9 mouse cellular contexts compared by ENCODE assay signal in the genomic region with DNA sequence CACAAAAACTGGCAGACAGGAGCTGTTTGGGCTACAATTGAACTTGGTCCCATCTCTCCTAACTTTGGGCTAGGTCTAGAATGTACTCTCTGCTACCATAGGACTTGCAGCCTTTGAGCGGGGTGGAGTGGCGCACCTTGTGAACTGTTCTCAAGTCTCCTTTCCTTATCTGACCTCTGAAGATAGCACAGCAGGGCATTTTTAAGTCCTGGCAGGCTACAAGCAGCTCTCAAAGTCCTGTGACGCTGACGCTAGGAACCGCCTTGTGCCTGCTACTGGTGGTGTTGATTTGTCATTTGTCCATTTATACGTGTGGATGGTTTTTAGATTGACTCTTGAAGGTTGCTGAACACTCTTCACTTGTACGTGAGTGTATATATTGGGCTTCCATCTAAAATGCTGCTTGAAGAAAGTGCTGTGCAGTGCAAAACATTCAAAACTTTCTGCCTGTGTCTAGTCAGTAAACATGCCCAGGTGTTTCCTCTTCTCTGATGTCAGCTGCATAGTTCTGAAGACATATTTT. TPM values are rescaled to one million over a fixed set of nuclear protein-coding genes. Genes with fewer than 3 reads are reported as not detected.
DNase-seq lines count a peak whose midpoint lies in the region; ATAC-seq and TF ChIP-seq lines count a peak whose summit lies in the region.
"Had no signal": no experiment of that assay in that cellular context is flagged by ENCODE, and none has a peak within 500 bp of the region (broad histone marks: within the 10 kb centered on the region; RNA-seq: fewer than 3 reads in every experiment).

No protein-coding gene starts in this region.

- H3K9me3 ChIP-seq in heart, postnatal 0 days (replicated peaks; ENCODE audit: control insufficient read depth, low read length): no peaks in the 10 kb centered on the region
- H3K9me3 ChIP-seq in liver, embryonic 13.5 days (replicated peaks): no peaks in the 10 kb centered on the region

- H3K4me3 ChIP-seq in liver, adult 2 months (ENCODE audit: insufficient read depth, low read depth, low read length): no peak overlapping the region
- H3K4me3 ChIP-seq in heart, postnatal 0 days (ENCODE audit: low read depth, low read length): no peak overlapping the region
- no peak overlapping the region for H3K4me3 ChIP-seq in liver, embryonic 13.5 days (replicated peaks)

- peak; percentile 67 for DNase-seq in liver, adult 2 months (ENCODE audit: extremely low read depth, low read depth, low spot score)
- no peak for DNase-seq in liver
- peak; percentile 60 for DNase-seq in heart, postnatal 0 days (ENCODE audit: low spot score)
- no peak for DNase-seq in liver, embryonic 13.5 days
- DNase-seq in thymus, postnatal 14 days: peak; percentile 64
- DNase-seq in urinary bladder, postnatal 36 days (ENCODE audit: low spot score in 2 of 2): no peak
- DNase-seq: gastrocnemius, postnatal 10 days; layer of hippocampus, adult 9-11 months had no signal

- no peaks in the 10 kb centered on the region for H3K27me3 ChIP-seq in liver, adult 2 months (ENCODE audit: control insufficient read depth, insufficient read depth, low read length)
- no peaks in the 10 kb centered on the region for H3K27me3 ChIP-seq in heart, postnatal 0 days (ENCODE audit: control insufficient read depth, insufficient read depth, low read length)
- H3K27me3 ChIP-seq in liver, embryonic 13.5 days: no peaks in the 10 kb centered on the region

- peaks cover 36% of the 10 kb centered on the region for H3K36me3 ChIP-seq in liver, adult 2 months (ENCODE audit: control insufficient read depth, insufficient read depth, low read length)
- H3K36me3 ChIP-seq in heart, postnatal 0 days (replicated peaks; ENCODE audit: control insufficient read depth, insufficient read depth, low read length): peaks cover 29% of the 10 kb centered on the region
- peaks cover 60% of the 10 kb centered on the region for H3K36me3 ChIP-seq in liver, embryonic 13.5 days

- no peak overlapping the region for H3K27ac ChIP-seq in liver, adult 2 months (replicated peaks; ENCODE audit: insufficient read depth, low read depth, low read length)
- peak overlapping the region; percentile 71 for H3K27ac ChIP-seq in heart, postnatal 0 days (ENCODE audit: low read depth)
- no peak overlapping the region for H3K27ac ChIP-seq in liver, embryonic 13.5 days

- H3K9ac ChIP-seq in liver, adult 2 months (ENCODE audit: low read depth, low read length): no peak overlapping the region
- H3K9ac ChIP-seq in heart, postnatal 0 days (replicated peaks; ENCODE audit: low read depth, low read length): no peak overlapping the region; the same call in 1 of the 2 replicates
- no peak overlapping the region for H3K9ac ChIP-seq in liver, embryonic 13.5 days

- no peak for TF ChIP-seq POLR2A in liver, adult 2 months (IDR thresholded peaks at IDR 0.05; ENCODE audit: extremely low read depth, insufficient read depth, low read length)

- no peak overlapping the region for H3K4me2 ChIP-seq in heart, postnatal 0 days (ENCODE audit: low read depth, low read length)
- no peak overlapping the region for H3K4me2 ChIP-seq in liver, embryonic 13.5 days

- H3K79me2 ChIP-seq in liver, adult 2 months (ENCODE audit: control insufficient read depth, insufficient read depth, low read length): peaks cover 24% of the 10 kb centered on the region; the same call in 1 of the 2 replicates

- H3K4me1 ChIP-seq in liver, adult 2 months (ENCODE audit: control insufficient read depth, insufficient read depth, low read length): peaks cover 4% of the 10 kb centered on the region
- H3K4me1 ChIP-seq in heart, postnatal 0 days (ENCODE audit: control insufficient read depth, insufficient read depth): peaks cover 14% of the 10 kb centered on the region
- H3K4me1 ChIP-seq in liver, embryonic 13.5 days (replicated peaks): peaks cover 10% of the 10 kb centered on the region

- 68% methylated on average over 7 of the region's 7 CpGs for WGBS in liver, adult 2 months
- 27% methylated on average over 7 of the region's 7 CpGs for WGBS in heart, postnatal 0 days
- 62% methylated on average over 7 of the region's 7 CpGs for WGBS in liver, embryonic 13.5 days (ENCODE audit: insufficient replicate concordance)

- 0 out of 2 replicates have a peak, but pooled peaks have one; percentile 25 for ATAC-seq in heart, postnatal 0 days (ENCODE audit: insufficient read depth, low read depth)
- peak; percentile 51; the same call in 1 of the 2 replicates for ATAC-seq in liver, embryonic 13.5 days (ENCODE audit: low read depth)
- no peak for ATAC-seq in monocyte, adult 5-6 weeks (replicated peaks; ENCODE audit: insufficient number of reproducible peaks, low FRiP score, low TSS enrichment, poor library complexity, severe bottlenecking)

- TF ChIP-seq CTCF in liver, adult 2 months (IDR thresholded peaks at IDR 0.05; ENCODE audit: low read depth, low read length): no peak
- no peak for TF ChIP-seq CTCF in heart, postnatal 0 days (IDR thresholded peaks at IDR 0.05; ENCODE audit: low read depth)

- TF ChIP-seq EP300 in heart, postnatal 0 days (IDR thresholded peaks at IDR 0.05; ENCODE audit: low read depth): no peak

RNA-seq across cellular contexts. Expression of gene Cyb5b, which starts 13.9 kb away (rescaled TPM):
- 253 and 256 TPM in 2 replicates for total RNA-seq in liver, adult 2 months (2014; rRNA removed)
- 223 and 265 TPM in 2 replicates for polyA plus RNA-seq in liver, adult 2 months (2012; rRNA removed)
- 52.8 and 60.0 TPM in 2 replicates for total RNA-seq in heart, postnatal 0 days (2014; rRNA removed; ENCODE audit: low replicate concordance)
- 36.5 and 44.7 TPM in 2 replicates for polyA plus RNA-seq in heart, postnatal 0 days (2015; fragmentation: Nextera tagmentation; extraction: Ambion mirVana)
- polyA plus RNA-seq in liver, embryonic 13.5 days (2015; fragmentation: Nextera tagmentation; extraction: Ambion mirVana): 32.8 and 41.4 TPM in 2 replicates
- total RNA-seq in monocyte, adult 5-6 weeks (2017): 31.0 to 54.2 TPM (median 39.3 TPM) in 3 replicates

Comparison
In these comparisons a context has a peak if more than half of its experiments do, and no peak if none do; other contexts are left out.
1. DNase-seq: peak in liver, adult 2 months (single experiment), heart, postnatal 0 days (single experiment) and thymus, postnatal 14 days (single experiment); none in liver (single experiment), liver, embryonic 13.5 days (single experiment) and urinary bladder, postnatal 36 days (0 of 2).